Mouse (Mus musculus) liver, embryonic 14.5 days (tissue): ENCODE data around the gene Abca1.

ENCODE experiments used
- CTCF ChIP-seq: IDR thresholded peaks from 2 replicates; pipeline ENCODE4 v1.5.1; 2016; ENCODE audit warnings: antibody characterized with exemption, low read depth, control low read depth
- EP300 ChIP-seq: IDR thresholded peaks from 2 replicates; pipeline ENCODE4 v1.6.1; 2016; ENCODE audit warnings: antibody characterized with exemption, low read depth

GRCm38 (mm10) chr4:53024397-53024796, 135.3 kb downstream of the Abca1 start:
- TF ChIP-seq CTCF (no peak), EP300 (no peak)
